Mouse (Mus musculus): ENCODE measurements around the gene Cyb561d1.

DNA sequence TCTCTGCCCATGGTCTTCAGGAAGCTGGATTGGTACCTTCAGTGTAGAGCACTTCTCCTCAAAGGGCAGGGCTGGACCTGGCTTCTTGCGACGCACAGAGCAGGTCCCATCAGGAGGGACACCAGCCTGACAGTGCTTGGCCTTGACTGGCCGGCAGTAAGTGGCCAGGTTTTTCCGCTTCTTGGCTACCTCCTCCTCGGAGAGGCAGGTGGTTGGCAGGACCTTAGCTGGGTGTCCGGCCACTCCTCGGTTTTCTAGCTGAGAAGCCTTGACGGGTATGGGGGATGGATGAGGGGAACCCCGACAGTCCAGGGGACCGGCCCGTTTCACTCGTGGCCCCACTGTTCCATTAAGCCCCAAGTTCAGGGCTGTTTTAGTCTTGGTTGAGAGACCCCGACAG is 2.2 kb upstream of the Cyb561d1 start:
- TF ChIP-seq POLR2A (IDR thresholded peaks at IDR 0.05; ENCODE audit: low read depth, low read length) (no peak), CTCF (IDR thresholded peaks at IDR 0.05; ENCODE audit: extremely low read depth, insufficient read length, insufficient replicate concordance, low read depth, low read length) (no peak)
